Comparison of ENCODE assay signal across 9 mouse cellular contexts in the genomic region with DNA sequence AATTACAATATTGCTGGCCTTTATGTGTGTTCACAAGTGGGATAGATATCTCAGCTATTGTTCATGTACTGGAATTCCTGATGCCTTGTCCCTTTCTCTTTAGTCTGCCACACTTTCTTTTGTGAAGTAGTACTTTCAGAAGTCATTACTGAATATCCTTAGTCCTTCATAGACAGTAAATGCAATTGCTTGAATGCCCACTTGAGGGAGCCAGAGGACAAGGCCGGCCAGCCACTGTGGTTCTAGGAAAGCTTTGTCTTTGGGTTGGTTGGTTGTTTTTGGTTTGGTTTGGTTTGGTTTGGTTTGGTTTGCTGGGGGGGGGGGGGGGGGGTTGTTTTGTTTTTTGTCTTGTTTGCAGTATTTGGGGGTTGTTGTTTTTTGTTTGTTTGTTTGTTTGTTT. TPM values are rescaled to one million over a fixed set of nuclear protein-coding genes. Genes with fewer than 3 reads are reported as not detected.
DNase-seq lines count a peak whose midpoint lies in the region; TF ChIP-seq lines count a peak whose summit lies in the region.
"Had no signal": no experiment of that assay in that cellular context is flagged by ENCODE, and none has a peak within 500 bp of the region (broad histone marks: within the 10 kb centered on the region; RNA-seq: fewer than 3 reads in every experiment).

No protein-coding gene starts in this region.

- no peaks in the 10 kb centered on the region for H3K9me3 ChIP-seq in ES-Bruce4 (replicated peaks; ENCODE audit: control insufficient read depth, insufficient read depth, low read length, poor library complexity, severe bottlenecking)
- no peaks in the 10 kb centered on the region for H3K9me3 ChIP-seq in embryonic facial prominence, embryonic 10.5 days
- H3K9me3 ChIP-seq in heart, embryonic 10.5 days = no peaks in the 10 kb centered on the region
- H3K9me3 ChIP-seq: hindbrain, embryonic 15.5 days had no signal

- TF ChIP-seq EP300 in ES-Bruce4 (IDR thresholded peaks at IDR 0.05; ENCODE audit: insufficient read depth, low read depth, low read length) = no peak

- TF ChIP-seq CTCF in ES-Bruce4 (IDR thresholded peaks at IDR 0.05; ENCODE audit: low read depth, low read length) = peak; percentile 88

- no peak overlapping the region for H3K4me3 ChIP-seq in ES-Bruce4 (ENCODE audit: low read depth, low read length)
- no peak overlapping the region for H3K4me3 ChIP-seq in embryonic facial prominence, embryonic 10.5 days
- no peak overlapping the region for H3K4me3 ChIP-seq in heart, embryonic 10.5 days
- H3K4me3 ChIP-seq: hindbrain, embryonic 15.5 days had no signal

- 2% methylated on average over 1 of the region's 1 CpGs for WGBS in embryonic facial prominence, embryonic 10.5 days
- WGBS in heart, embryonic 10.5 days = 0% methylated on average over 1 of the region's 1 CpGs

- no peaks in the 10 kb centered on the region for H3K36me3 ChIP-seq in ES-Bruce4 (ENCODE audit: control insufficient read depth, insufficient read depth, low read length, poor library complexity, severe bottlenecking)
- H3K36me3 ChIP-seq in embryonic facial prominence, embryonic 10.5 days (replicated peaks) = no peaks in the 10 kb centered on the region
- no peaks in the 10 kb centered on the region for H3K36me3 ChIP-seq in heart, embryonic 10.5 days
- H3K36me3 ChIP-seq: hindbrain, embryonic 15.5 days had no signal

- no peak overlapping the region for H3K27ac ChIP-seq in ES-Bruce4 (ENCODE audit: insufficient read depth, low read length)
- H3K27ac ChIP-seq in embryonic facial prominence, embryonic 10.5 days (replicated peaks) = no peak overlapping the region
- no peak overlapping the region for H3K27ac ChIP-seq in heart, embryonic 10.5 days
- H3K27ac ChIP-seq: hindbrain, embryonic 15.5 days had no signal

- no peaks in the 10 kb centered on the region for H3K27me3 ChIP-seq in ES-Bruce4 (ENCODE audit: control insufficient read depth, insufficient read depth, low read length, poor library complexity, severe bottlenecking)
- no peaks in the 10 kb centered on the region for H3K27me3 ChIP-seq in embryonic facial prominence, embryonic 10.5 days (replicated peaks; ENCODE audit: low read depth, poor library complexity, severe bottlenecking)
- no peaks in the 10 kb centered on the region for H3K27me3 ChIP-seq in heart, embryonic 10.5 days (ENCODE audit: insufficient read depth, poor library complexity, severe bottlenecking)
- H3K27me3 ChIP-seq: hindbrain, embryonic 15.5 days had no signal

- no peak overlapping the region for H3K9ac ChIP-seq in ES-Bruce4 (ENCODE audit: low read depth, poor library complexity, severe bottlenecking)
- H3K9ac ChIP-seq: hindbrain, embryonic 15.5 days had no signal

- H3K4me1 ChIP-seq in ES-Bruce4 (ENCODE audit: control insufficient read depth, insufficient read depth, low read length) = no peaks in the 10 kb centered on the region
- H3K4me1 ChIP-seq in embryonic facial prominence, embryonic 10.5 days = peaks cover 5% of the 10 kb centered on the region
- H3K4me1 ChIP-seq in heart, embryonic 10.5 days = peaks cover 3% of the 10 kb centered on the region

- TF ChIP-seq POLR2A in ES-Bruce4 (IDR thresholded peaks at IDR 0.05; ENCODE audit: insufficient read depth, low read length) = no peak

- DNase-seq in adrenal gland, postnatal 10 days = peak; percentile 90
- DNase-seq in embryonic facial prominence, embryonic 10.5 days (ENCODE audit: low spot score) = peak; percentile 80
- DNase-seq in heart, embryonic 10.5 days (ENCODE audit: low spot score) = peak; percentile 92
- peak; percentile 83 for DNase-seq in layer of hippocampus, adult 9-10 months (ENCODE audit: low spot score)
- DNase-seq in lung, postnatal 36 days = peak; percentile 91
- peak; percentile 68 for DNase-seq in right cerebral cortex, adult 18-20 months
- peak; percentile 80 for DNase-seq in urinary bladder, postnatal 25 days (ENCODE audit: low spot score)

RNA-seq across cellular contexts. Expression of gene Incenp, which starts 16.6 kb away (rescaled TPM):
- polyA plus RNA-seq in ES-Bruce4 (2011; ENCODE audit: insufficient read depth, insufficient read length, low read depth, missing spikeins) = 157 and 167 TPM in 2 replicates
- total RNA-seq in adrenal gland, postnatal 10 days (2021) = 10 to 100 TPM; 25.4 to 42.4 TPM
- 159 and 169 TPM in 2 replicates for polyA plus RNA-seq in embryonic facial prominence, embryonic 10.5 days (2016; fragmentation: Nextera tagmentation; extraction: Ambion mirVana)
- 93.8 and 122 TPM in 2 replicates for polyA plus RNA-seq in heart, embryonic 10.5 days (2016; fragmentation: Nextera tagmentation; extraction: Ambion mirVana)
